Mouse (Mus musculus): Measurements from ENCODE around the gene Gm49380. TPM values are rescaled to one million over a fixed set of nuclear protein-coding genes. Genes with fewer than 3 reads are reported as not detected.

Gm49380 gene
- polyA plus RNA-seq, 1 experiment from 2014 or later: 0.12 TPM

GRCm38 (mm10) chr9:44067241-44067959 lies 45.9 kb downstream of the Gm49380 start:
- ATAC-seq: peak; percentile 60
- 8% methylated on average over 15 of the region's 15 CpGs for WGBS
- H3K4me1 ChIP-seq (ENCODE audit: control insufficient read depth, insufficient read depth, low read length): peaks cover 13% of the 10 kb centered on the region
- H3K27ac ChIP-seq (ENCODE audit: low read length): no peak overlapping the region
- H3K9me3 ChIP-seq (ENCODE audit: control insufficient read depth, low read length): no peaks in the 10 kb centered on the region
- no peaks in the 10 kb centered on the region for H3K36me3 ChIP-seq (ENCODE audit: control insufficient read depth, insufficient read depth, low read length)
- peak overlapping the region; percentile 69 for H3K9ac ChIP-seq (ENCODE audit: low read depth, low read length)
- H3K4me2 ChIP-seq (ENCODE audit: low read depth, low read length): peak overlapping the region; percentile 95
- no peaks in the 10 kb centered on the region for H3K27me3 ChIP-seq (replicated peaks; ENCODE audit: control insufficient read depth, insufficient read depth, low read length)
- peak overlapping the region; percentile 55 for H3K4me3 ChIP-seq (ENCODE audit: low read length)

- no peak within 1 kb of the TSS for H3K27ac ChIP-seq (ENCODE audit: low read length)
- peaks cover 7% of the 10 kb centered on the region for H3K4me1 ChIP-seq (ENCODE audit: control insufficient read depth, insufficient read depth, low read length)
- peak within 1 kb of the TSS; percentile 95 for H3K4me2 ChIP-seq (ENCODE audit: low read depth, low read length)
- H3K36me3 ChIP-seq (ENCODE audit: control insufficient read depth, insufficient read depth, low read length): no peaks in the 10 kb centered on the region
- H3K9me3 ChIP-seq (ENCODE audit: control insufficient read depth, low read length): no peaks in the 10 kb centered on the region
- under 1% methylated on average over 38 of the region's 38 CpGs for WGBS
- H3K4me3 ChIP-seq (ENCODE audit: low read length): peak within 1 kb of the TSS; percentile 55
- peak within 1 kb of the TSS; percentile 69 for H3K9ac ChIP-seq (ENCODE audit: low read depth, low read length)
- ATAC-seq: peak; percentile 97
- no peaks in the 10 kb centered on the region for H3K27me3 ChIP-seq (replicated peaks; ENCODE audit: control insufficient read depth, insufficient read depth, low read length)
Observed at GRCm38 (mm10) chr9:44066785-44067225, 46.5 kb downstream of the Gm49380 start, which contains the start of gene Usp2. Gene Usp2, plus strand, starts transcription at chr9:44067021.

- no peak for ATAC-seq
- H3K36me3 ChIP-seq (ENCODE audit: control insufficient read depth, insufficient read depth, low read length): no peaks in the 10 kb centered on the region
- H3K9ac ChIP-seq (ENCODE audit: low read depth, low read length): no peak overlapping the region
- no peaks in the 10 kb centered on the region for H3K9me3 ChIP-seq (ENCODE audit: control insufficient read depth, low read length)
- H3K4me2 ChIP-seq (ENCODE audit: low read depth, low read length): no peak overlapping the region
- no peak overlapping the region for H3K4me3 ChIP-seq (ENCODE audit: low read length)
- peaks cover 4% of the 10 kb centered on the region for H3K4me1 ChIP-seq (ENCODE audit: control insufficient read depth, insufficient read depth, low read length)
- H3K27ac ChIP-seq (ENCODE audit: low read length): no peak overlapping the region
- 47% methylated on average over 1 of the region's 1 CpGs for WGBS
- no peaks in the 10 kb centered on the region for H3K27me3 ChIP-seq (replicated peaks; ENCODE audit: control insufficient read depth, insufficient read depth, low read length)
Observed at GRCm38 (mm10) chr9:44065177-44065576, 48.1 kb downstream of the Gm49380 start.

- ATAC-seq: no peak
- no peaks in the 10 kb centered on the region for H3K27me3 ChIP-seq (replicated peaks; ENCODE audit: control insufficient read depth, insufficient read depth, low read length)
- 77% methylated on average over 6 of the region's 6 CpGs for WGBS
- H3K4me1 ChIP-seq (ENCODE audit: control insufficient read depth, insufficient read depth, low read length): no peaks in the 10 kb centered on the region
- no peak overlapping the region for H3K4me3 ChIP-seq (ENCODE audit: low read length)
- no peak overlapping the region for H3K27ac ChIP-seq (ENCODE audit: low read length)
- no peaks in the 10 kb centered on the region for H3K36me3 ChIP-seq (ENCODE audit: control insufficient read depth, insufficient read depth, low read length)
- H3K9me3 ChIP-seq (ENCODE audit: control insufficient read depth, low read length): no peaks in the 10 kb centered on the region
- H3K9ac ChIP-seq (ENCODE audit: low read depth, low read length): no peak overlapping the region
- no peak overlapping the region for H3K4me2 ChIP-seq (ENCODE audit: low read depth, low read length)
Observed at GRCm38 (mm10) chr9:44058606-44059005, 54.7 kb downstream of the Gm49380 start.

- Histone ChIP-seq H3K9ac (ENCODE audit: low read depth, low read length) (no peak overlapping the region), H3K4me1 (ENCODE audit: control insufficient read depth, insufficient read depth, low read length) (no peaks in the 10 kb centered on the region), H3K9me3 (ENCODE audit: control insufficient read depth, low read length) (no peaks in the 10 kb centered on the region), H3K36me3 (ENCODE audit: control insufficient read depth, insufficient read depth, low read length) (no peaks in the 10 kb centered on the region), H3K27ac (ENCODE audit: low read length) (no peak overlapping the region), H3K27me3 (replicated peaks; ENCODE audit: control insufficient read depth, insufficient read depth, low read length) (no peaks in the 10 kb centered on the region), H3K4me3 (ENCODE audit: low read length) (no peak overlapping the region), H3K4me2 (ENCODE audit: low read depth, low read length) (no peak overlapping the region)
- no peak for ATAC-seq
- WGBS: 51% methylated on average over 1 of the region's 1 CpGs
Observed at GRCm38 (mm10) chr9:44053936-44054335, 59.4 kb downstream of the Gm49380 start.

- H3K9ac ChIP-seq (ENCODE audit: low read depth, low read length): no peak overlapping the region
- no peaks in the 10 kb centered on the region for H3K36me3 ChIP-seq (ENCODE audit: control insufficient read depth, insufficient read depth, low read length)
- H3K4me2 ChIP-seq (ENCODE audit: low read depth, low read length): no peak overlapping the region
- 68% methylated on average over 3 of the region's 3 CpGs for WGBS
- no peaks in the 10 kb centered on the region for H3K9me3 ChIP-seq (ENCODE audit: control insufficient read depth, low read length)
- no peak overlapping the region for H3K4me3 ChIP-seq (ENCODE audit: low read length)
- H3K27ac ChIP-seq (ENCODE audit: low read length): no peak overlapping the region
- H3K4me1 ChIP-seq (ENCODE audit: control insufficient read depth, insufficient read depth, low read length): no peaks in the 10 kb centered on the region
- H3K27me3 ChIP-seq (replicated peaks; ENCODE audit: control insufficient read depth, insufficient read depth, low read length): no peaks in the 10 kb centered on the region
- ATAC-seq: no peak
Observed at GRCm38 (mm10) chr9:44052855-44053254, 60.4 kb downstream of the Gm49380 start.

GRCm38 (mm10) chr9:44049381-44050165 lies 63.7 kb downstream of the Gm49380 start:
- no peak overlapping the region for H3K4me2 ChIP-seq (ENCODE audit: low read depth, low read length)
- H3K27ac ChIP-seq (ENCODE audit: low read length): no peak overlapping the region
- H3K36me3 ChIP-seq (ENCODE audit: control insufficient read depth, insufficient read depth, low read length): no peaks in the 10 kb centered on the region
- no peaks in the 10 kb centered on the region for H3K4me1 ChIP-seq (ENCODE audit: control insufficient read depth, insufficient read depth, low read length)
- H3K9me3 ChIP-seq (ENCODE audit: control insufficient read depth, low read length): no peaks in the 10 kb centered on the region
- no peak for ATAC-seq
- no peak overlapping the region for H3K4me3 ChIP-seq (ENCODE audit: low read length)
- no peak overlapping the region for H3K9ac ChIP-seq (ENCODE audit: low read depth, low read length)
- peaks cover 3% of the 10 kb centered on the region; the same call in 1 of the 2 replicates for H3K27me3 ChIP-seq (replicated peaks; ENCODE audit: control insufficient read depth, insufficient read depth, low read length)
- whole genome bisulfite sequencing: 85% methylated on average over 8 of the region's 8 CpGs

GRCm38 (mm10) chr9:44048541-44049380 lies 64.5 kb downstream of the Gm49380 start:
- Histone ChIP-seq H3K4me3 (ENCODE audit: low read length) (no peak overlapping the region), H3K27me3 (replicated peaks; ENCODE audit: control insufficient read depth, insufficient read depth, low read length) (peaks cover 11% of the 10 kb centered on the region), H3K36me3 (ENCODE audit: control insufficient read depth, insufficient read depth, low read length) (no peaks in the 10 kb centered on the region), H3K9ac (ENCODE audit: low read depth, low read length) (no peak overlapping the region), H3K4me1 (ENCODE audit: control insufficient read depth, insufficient read depth, low read length) (peaks cover 3% of the 10 kb centered on the region; the same call in 1 of the 2 replicates), H3K4me2 (ENCODE audit: low read depth, low read length) (no peak overlapping the region), H3K27ac (ENCODE audit: low read length) (no peak overlapping the region), H3K9me3 (ENCODE audit: control insufficient read depth, low read length) (no peaks in the 10 kb centered on the region)
- WGBS: 63% methylated on average over 15 of the region's 15 CpGs
- no peak for ATAC-seq

All from intestine, embryonic 16.5 days (tissue).